Mouse (Mus musculus): ENCODE measurements around the gene Abcd3.

The Abcd3 gene

GRCm38 (mm10) chr3:121737453-121737852 is 77.6 kb downstream of the Abcd3 start:
- peak; percentile 25 to 42 for DNase-seq

GRCm38 (mm10) chr3:121736025-121736744 is 78.9 kb downstream of the Abcd3 start:
- peak; percentile 87 to 91 for DNase-seq

GRCm38 (mm10) chr3:121735542-121735941 is 79.6 kb downstream of the Abcd3 start:
- DNase-seq = no peak

GRCm38 (mm10) chr3:121729678-121730077 is 85.4 kb downstream of the Abcd3 start:
- DNase-seq = no peak

GRCm38 (mm10) chr3:121725651-121726050 is 89.5 kb downstream of the Abcd3 start:
- no peak for DNase-seq

- DNase-seq = no peak
Observed at GRCm38 (mm10) chr3:121724553-121724952, 90.5 kb downstream of the Abcd3 start.

GRCm38 (mm10) chr3:121723968-121724524 is 91.1 kb downstream of the Abcd3 start:
- DNase-seq = no peak

GRCm38 (mm10) chr3:121722971-121723844 is 91.9 kb downstream of the Abcd3 start, which contains the start of gene F3:
F3 (plus strand) TSS chr3:121723537.
- DNase-seq = peak; percentile 79 to 82

- DNase-seq = no peak
Observed at GRCm38 (mm10) chr3:121721691-121722070, 93.4 kb downstream of the Abcd3 start.

- no peak for DNase-seq
Observed at GRCm38 (mm10) chr3:121720801-121721690, 94.1 kb downstream of the Abcd3 start.

- DNase-seq = no peak
Observed at GRCm38 (mm10) chr3:121719701-121720100, 95.4 kb downstream of the Abcd3 start.

GRCm38 (mm10) chr3:121718679-121719078 is 96.4 kb downstream of the Abcd3 start:
- no peak for DNase-seq

GRCm38 (mm10) chr3:121716480-121716879 is 98.6 kb downstream of the Abcd3 start:
- DNase-seq = no peak

- no peak for DNase-seq
Observed at GRCm38 (mm10) chr3:121715741-121716459, 99.2 kb downstream of the Abcd3 start.

GRCm38 (mm10) chr3:121715336-121715735 is 99.8 kb downstream of the Abcd3 start:
- no peak for DNase-seq

GRCm38 (mm10) chr3:121714461-121714860 is 100.6 kb downstream of the Abcd3 start:
- no peak for DNase-seq

GRCm38 (mm10) chr3:121713816-121714215 is 101.3 kb downstream of the Abcd3 start:
- DNase-seq = no peak

- no peak for DNase-seq
Observed at GRCm38 (mm10) chr3:121713151-121713701, 101.9 kb downstream of the Abcd3 start.

- DNase-seq = no peak
Observed at GRCm38 (mm10) chr3:121712222-121712621, 102.9 kb downstream of the Abcd3 start.

- DNase-seq = no peak
Observed at GRCm38 (mm10) chr3:121710894-121711531, 104.1 kb downstream of the Abcd3 start.
